Mouse (Mus musculus): ENCODE results near the gene Cebpz. TPM values are rescaled to one million over a fixed set of nuclear protein-coding genes. Genes with fewer than 3 reads are reported as not detected.

Gene Cebpz
- total RNA-seq, 2 experiments from 2014 or later, result 33.2 to 34.9 TPM

- no peak for DNase-seq (ENCODE audit: low spot score in 2 of 2)
These were observed 30.0 kb downstream of the Cebpz start, which contains the start of gene Sult6b1 for GRCm38 (mm10) chr17:78906892-78907291. Gene Sult6b1 (minus strand): TSS chr17:78906992.

GRCm38 (mm10) chr17:78903158-78903557 is 33.7 kb downstream of the Cebpz start:
- DNase-seq (ENCODE audit: low spot score in 2 of 2), result no peak

GRCm38 (mm10) chr17:78895394-78895793 is 41.5 kb downstream of the Cebpz start:
- DNase-seq (ENCODE audit: low spot score in 2 of 2), result peak; percentile 21 to 45

- DNase-seq (ENCODE audit: low spot score in 2 of 2), result no peak
These were observed 41.9 kb downstream of the Cebpz start for GRCm38 (mm10) chr17:78894991-78895390.

GRCm38 (mm10) chr17:78891020-78891419 is 45.8 kb downstream of the Cebpz start:
- no peak for DNase-seq (ENCODE audit: low spot score in 2 of 2)

- no peak for DNase-seq (ENCODE audit: low spot score in 2 of 2)
These were observed 47.7 kb downstream of the Cebpz start for GRCm38 (mm10) chr17:78889184-78889583.

- no peak for DNase-seq (ENCODE audit: low spot score in 2 of 2)
These were observed 48.3 kb downstream of the Cebpz start for GRCm38 (mm10) chr17:78888554-78888953.

GRCm38 (mm10) chr17:78885286-78886065 is 51.4 kb downstream of the Cebpz start:
- DNase-seq (ENCODE audit: low spot score in 2 of 2), result no peak

- no peak for DNase-seq (ENCODE audit: low spot score in 2 of 2)
These were observed 53.6 kb downstream of the Cebpz start for GRCm38 (mm10) chr17:78883291-78883690.

- DNase-seq (ENCODE audit: low spot score in 2 of 2), result peak; percentile 35 to 41
These were observed 54.3 kb downstream of the Cebpz start, which contains the start of gene Eif2ak2 for GRCm38 (mm10) chr17:78882401-78883112. Gene Eif2ak2 (minus strand): TSS chr17:78882573.

GRCm38 (mm10) chr17:78881878-78882304 is 55.0 kb downstream of the Cebpz start:
- no peak for DNase-seq (ENCODE audit: low spot score in 2 of 2)

GRCm38 (mm10) chr17:78873886-78874285 is 63.0 kb downstream of the Cebpz start:
- DNase-seq (ENCODE audit: low spot score in 2 of 2), result no peak

Other genes starting within 250 kb of the Cebpz start
- gene Strn, start 199.9 kb downstream of the Cebpz start, total RNA-seq (2021), result 10 to 100 TPM; 78.6 to 81.0 TPM
- gene Heatr5b, start 101.7 kb downstream of the Cebpz start, total RNA-seq (2021), result 10 to 100 TPM; 50.4 to 56.4 TPM
- gene Gpatch11, start 101.5 kb downstream of the Cebpz start, total RNA-seq (2021), result 10 to 100 TPM; 37.5 to 45.1 TPM
- 1 to 10 TPM; 6.8 to 7.8 TPM for gene Eif2ak2, start 54.5 kb downstream of the Cebpz start, total RNA-seq (2021)
- not detected for gene Sult6b1, start 30.1 kb downstream of the Cebpz start, total RNA-seq (2021)
- 10 to 100 TPM; 30.8 to 36.7 TPM for gene Cebpzos, start 20.6 kb downstream of the Cebpz start, total RNA-seq (2021)
- 10 to 100 TPM; 60.8 to 63.7 TPM for gene Ndufaf7, start 70 bp upstream of the Cebpz start, total RNA-seq (2021)
- gene Prkd3, start 83.8 kb upstream of the Cebpz start, total RNA-seq (2021), result 10 to 100 TPM; 16.2 to 16.8 TPM
- 10 to 100 TPM; 16.3 to 18.8 TPM for gene Qpct, start 114.8 kb upstream of the Cebpz start, total RNA-seq (2021)